Mouse (Mus musculus) midbrain, embryonic 12.5 days (tissue): ENCODE measurements around the gene Bcas3. TPM values are rescaled to one million over a fixed set of nuclear protein-coding genes. Genes with fewer than 3 reads are reported as not detected.

Source experiments
- ATAC-seq: fragments of 200-750 bp; cut with Nextera tagmentation; 2 replicates; pipeline ENCODE4 v1.8.0; 2017; ENCODE audit warnings: low read depth, moderate TSS enrichment, moderate library complexity; ENCODE audit not compliant: low FRiP score
- H3K27ac ChIP-seq: fragments of 300-500 bp; sonication (generic); replicated peaks from 2 replicates; pipeline ENCODE4 v1.5.1; 2016; ENCODE audit warnings: mild to moderate bottlenecking
- H3K27me3 ChIP-seq: fragments of 300-500 bp; sonication (generic); 2 replicates; pipeline ENCODE4 v1.6.1; 2016; ENCODE audit warnings: mild to moderate bottlenecking
- H3K36me3 ChIP-seq: fragments of 300-500 bp; sonication (generic); 2 replicates; pipeline ENCODE4 v1.6.1; 2016
- H3K4me1 ChIP-seq: fragments of 300-500 bp; sonication (generic); 2 replicates; pipeline ENCODE4 v1.6.1; 2016
- H3K4me2 ChIP-seq: fragments of 300-500 bp; sonication (generic); replicated peaks from 2 replicates; pipeline ENCODE4 v1.6.1; 2016; ENCODE audit warnings: mild to moderate bottlenecking, moderate library complexity
- H3K4me3 ChIP-seq: fragments of 300-500 bp; sonication (generic); 2 replicates; pipeline ENCODE4 v1.5.1; 2016; ENCODE audit warnings: mild to moderate bottlenecking
- H3K9ac ChIP-seq: fragments of 300-500 bp; sonication (generic); replicated peaks from 2 replicates; pipeline ENCODE4 v1.6.1; 2016; ENCODE audit warnings: mild to moderate bottlenecking, moderate library complexity
- H3K9me3 ChIP-seq: fragments of 300-500 bp; sonication (generic); 2 replicates; pipeline ENCODE4 v1.6.1; 2016; ENCODE audit warnings: mild to moderate bottlenecking
- WGBS: fragments of 180-500 bp; shearing (Covaris S2); methylation state at CpG from one replicate; pipeline ENCODE4 v1.1.7; 2016; 5-methylcytosine and 5-hydroxymethylcytosine counted together
- polyA plus RNA-seq: library from polyadenylated mRNA; unstranded; fragments of >200 nt; fragmentation: Nextera tagmentation; extraction: Ambion mirVana; gene quantifications from 2 replicates; pipeline ENCODE4 v1.2.1, GENCODE M21; 2016

Gene Bcas3
- polyA plus RNA-seq, 1 experiment from 2014 or later: 26.8 TPM

DNA sequence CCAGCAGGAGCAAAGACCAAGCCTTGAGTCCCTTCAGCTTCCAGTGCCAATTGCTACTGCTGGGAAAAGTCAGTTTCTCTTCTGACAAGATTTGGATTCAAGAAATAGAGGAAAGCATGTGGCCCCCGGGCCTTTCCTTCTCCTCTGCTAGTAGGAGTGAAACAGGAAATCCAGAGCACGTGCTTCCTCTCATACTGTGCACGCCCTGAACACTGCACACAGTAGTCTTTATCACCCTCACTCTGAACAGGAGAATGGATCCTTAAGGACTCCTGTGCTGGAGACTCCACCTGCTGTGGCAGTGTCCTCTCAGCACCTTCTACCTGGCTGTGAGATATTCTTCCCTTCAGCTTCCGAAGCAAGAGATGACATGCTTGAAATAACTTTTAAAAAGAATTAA lies 458.3 kb downstream of the Bcas3 start:
- H3K9me3 ChIP-seq: no peaks in the 10 kb centered on the region
- H3K4me1 ChIP-seq: 0 out of 2 replicates have a peak, but pooled peaks cover 2% of the 10 kb centered on the region
- 77% methylated on average over 4 of the region's 4 CpGs for WGBS
- no peaks in the 10 kb centered on the region for H3K36me3 ChIP-seq
- H3K9ac ChIP-seq: no peak overlapping the region
- no peak for ATAC-seq
- no peak overlapping the region for H3K27ac ChIP-seq
- H3K27me3 ChIP-seq: peaks cover 30% of the 10 kb centered on the region; the same call in 1 of the 2 replicates
- no peak overlapping the region for H3K4me2 ChIP-seq
- H3K4me3 ChIP-seq: no peak overlapping the region

DNA sequence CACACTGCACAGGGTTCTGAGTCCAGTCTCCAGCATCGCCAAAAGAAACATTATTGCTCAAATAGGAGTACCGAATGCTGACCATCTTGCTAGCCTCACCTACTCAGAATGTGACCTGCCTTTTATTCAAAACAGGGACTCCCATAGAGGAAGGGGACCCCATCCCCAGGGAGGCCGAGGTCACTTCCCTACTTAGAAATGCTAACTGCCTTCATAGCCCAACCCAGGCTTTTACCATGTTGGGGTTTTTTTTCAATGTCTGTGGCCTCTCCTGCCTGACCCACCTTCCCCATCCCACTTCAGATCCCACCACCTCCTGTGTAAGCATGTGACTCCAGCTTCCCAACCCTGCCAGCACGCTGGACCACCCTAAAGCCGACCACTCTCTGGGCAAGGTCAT lies 458.7 kb downstream of the Bcas3 start:
- H3K4me3 ChIP-seq: no peak overlapping the region
- WGBS: 93% methylated on average over 5 of the region's 5 CpGs
- H3K4me2 ChIP-seq: no peak overlapping the region
- no peaks in the 10 kb centered on the region for H3K36me3 ChIP-seq
- peaks cover 34% of the 10 kb centered on the region; the same call in 1 of the 2 replicates for H3K27me3 ChIP-seq
- H3K4me1 ChIP-seq: 0 out of 2 replicates have a peak, but pooled peaks cover 2% of the 10 kb centered on the region
- H3K27ac ChIP-seq: no peak overlapping the region
- H3K9me3 ChIP-seq: no peaks in the 10 kb centered on the region
- H3K9ac ChIP-seq: no peak overlapping the region
- no peak for ATAC-seq

DNA sequence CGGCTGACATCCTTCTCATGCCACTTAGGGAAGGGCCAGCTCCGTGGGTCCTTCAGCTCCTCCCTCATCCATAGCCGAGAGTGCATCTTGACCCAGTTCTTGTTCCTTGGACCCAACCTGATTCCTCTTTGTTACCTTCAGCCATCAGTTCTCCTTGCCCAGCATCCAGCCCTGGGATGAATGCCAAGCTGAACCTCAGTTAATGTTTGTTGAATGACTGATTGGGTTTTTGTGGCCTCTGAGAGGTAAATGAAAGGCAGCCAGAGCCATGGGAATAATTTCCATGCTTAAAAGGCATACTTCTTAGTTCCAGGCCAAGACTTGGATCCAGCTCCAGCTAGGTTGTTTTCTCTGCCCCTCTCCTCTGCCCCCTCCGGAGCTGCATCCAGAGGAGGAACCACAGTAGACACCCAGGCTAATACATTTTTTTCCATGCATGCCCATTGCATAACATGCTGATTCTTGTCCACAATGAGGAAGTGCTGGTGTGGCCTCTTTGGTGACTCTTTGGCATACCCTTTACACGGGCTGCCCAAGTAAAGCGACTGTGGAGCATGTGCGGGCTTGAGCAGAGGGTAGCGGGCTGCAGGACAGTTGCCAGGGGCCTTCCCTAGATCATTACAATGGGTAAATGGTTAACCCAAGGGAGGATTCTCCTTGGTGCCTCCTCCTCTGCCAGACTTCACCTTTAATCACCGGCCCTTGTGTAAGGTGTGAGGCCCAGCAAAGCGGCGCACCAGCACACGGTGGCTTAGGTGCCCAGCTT lies 459.4 kb downstream of the Bcas3 start:
- no peak overlapping the region for H3K9ac ChIP-seq
- H3K9me3 ChIP-seq: no peaks in the 10 kb centered on the region
- no peak overlapping the region for H3K4me3 ChIP-seq
- no peak overlapping the region for H3K4me2 ChIP-seq
- H3K27me3 ChIP-seq: peaks cover 35% of the 10 kb centered on the region; the same call in 1 of the 2 replicates
- WGBS: 90% methylated on average over 12 of the region's 12 CpGs
- no peak overlapping the region for H3K27ac ChIP-seq
- 0 out of 2 replicates have a peak, but pooled peaks cover 2% of the 10 kb centered on the region for H3K4me1 ChIP-seq
- ATAC-seq: no peak
- no peaks in the 10 kb centered on the region for H3K36me3 ChIP-seq

DNA sequence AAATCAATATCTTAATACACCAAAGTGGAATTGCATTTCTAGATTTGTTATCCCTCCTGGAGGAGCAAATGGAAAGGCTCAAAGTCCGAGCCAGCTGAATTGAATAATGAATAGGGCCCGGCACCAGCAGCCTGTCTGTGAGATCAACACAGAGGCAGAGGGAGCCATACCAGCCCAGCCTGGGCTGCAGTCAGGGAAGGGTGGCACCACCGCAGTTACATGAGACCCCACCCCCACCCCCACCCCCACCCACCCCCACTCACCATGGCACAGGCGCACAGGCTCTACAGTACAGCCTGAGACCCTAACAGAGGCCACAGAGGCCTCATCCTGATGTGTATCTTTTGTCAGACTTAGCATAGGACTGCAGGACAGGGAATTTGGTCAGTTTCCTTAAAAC lies 461.7 kb downstream of the Bcas3 start:
- H3K4me1 ChIP-seq: 0 out of 2 replicates have a peak, but pooled peaks cover 2% of the 10 kb centered on the region
- no peak for ATAC-seq
- no peak overlapping the region for H3K4me2 ChIP-seq
- H3K27me3 ChIP-seq: peaks cover 47% of the 10 kb centered on the region
- no peaks in the 10 kb centered on the region for H3K36me3 ChIP-seq
- H3K9ac ChIP-seq: no peak overlapping the region
- no peaks in the 10 kb centered on the region for H3K9me3 ChIP-seq
- H3K4me3 ChIP-seq: no peak overlapping the region
- no peak overlapping the region for H3K27ac ChIP-seq
- WGBS: 54% methylated on average over 4 of the region's 4 CpGs

DNA sequence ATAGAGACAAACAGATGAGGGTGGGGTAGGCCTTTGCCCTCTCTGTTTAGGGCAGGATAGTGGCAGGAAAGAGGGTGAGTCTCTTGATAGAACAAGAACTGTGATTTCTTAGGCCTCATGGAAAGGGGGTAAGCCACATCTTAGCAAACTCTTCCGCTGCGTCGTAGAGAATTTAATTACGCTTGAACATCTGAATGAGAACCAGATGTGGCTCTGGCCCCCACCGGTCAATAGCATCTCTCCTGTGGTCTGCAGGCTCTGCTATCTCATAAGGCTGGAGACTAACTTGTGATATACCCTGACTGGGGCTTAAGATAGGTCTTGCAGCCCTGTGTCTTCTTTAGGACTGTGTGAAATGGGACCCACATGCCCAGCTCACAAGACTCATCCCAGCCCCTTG lies 463.5 kb downstream of the Bcas3 start:
- H3K27me3 ChIP-seq: peaks cover 49% of the 10 kb centered on the region
- no peak overlapping the region for H3K4me2 ChIP-seq
- H3K36me3 ChIP-seq: no peaks in the 10 kb centered on the region
- no peak overlapping the region for H3K4me3 ChIP-seq
- no peaks in the 10 kb centered on the region for H3K9me3 ChIP-seq
- WGBS: 62% methylated on average over 5 of the region's 5 CpGs
- H3K27ac ChIP-seq: no peak overlapping the region
- H3K9ac ChIP-seq: no peak overlapping the region
- 0 out of 2 replicates have a peak, but pooled peaks cover 2% of the 10 kb centered on the region for H3K4me1 ChIP-seq
- ATAC-seq: no peak

DNA sequence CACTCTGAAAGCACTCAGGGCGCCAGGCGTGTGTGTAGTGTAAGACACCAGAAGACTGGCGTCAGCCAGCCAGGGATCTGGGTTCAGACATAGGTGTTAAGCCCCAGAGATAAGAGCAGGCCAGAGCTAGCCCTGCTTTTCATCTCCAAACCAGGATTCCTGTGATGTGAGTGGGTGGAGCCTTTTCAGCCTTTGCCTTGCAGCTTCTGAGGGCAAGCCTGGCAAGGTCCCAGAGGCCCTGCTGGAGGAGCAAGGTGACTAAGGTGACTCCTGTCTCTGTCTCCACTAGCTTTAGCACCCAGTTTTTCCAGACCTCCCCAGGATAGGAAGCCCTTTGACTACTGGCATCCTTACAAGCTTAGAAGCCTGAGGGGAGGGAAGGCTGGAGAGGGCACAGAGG lies 465.4 kb downstream of the Bcas3 start:
- no peak for ATAC-seq
- Histone ChIP-seq H3K27me3 (peaks cover 53% of the 10 kb centered on the region), H3K4me2 (no peak overlapping the region), H3K9ac (no peak overlapping the region), H3K36me3 (no peaks in the 10 kb centered on the region), H3K27ac (no peak overlapping the region), H3K9me3 (no peaks in the 10 kb centered on the region), H3K4me1 (0 out of 2 replicates have a peak, but pooled peaks cover 2% of the 10 kb centered on the region), H3K4me3 (no peak overlapping the region)
- WGBS: 83% methylated on average over 3 of the region's 3 CpGs

DNA sequence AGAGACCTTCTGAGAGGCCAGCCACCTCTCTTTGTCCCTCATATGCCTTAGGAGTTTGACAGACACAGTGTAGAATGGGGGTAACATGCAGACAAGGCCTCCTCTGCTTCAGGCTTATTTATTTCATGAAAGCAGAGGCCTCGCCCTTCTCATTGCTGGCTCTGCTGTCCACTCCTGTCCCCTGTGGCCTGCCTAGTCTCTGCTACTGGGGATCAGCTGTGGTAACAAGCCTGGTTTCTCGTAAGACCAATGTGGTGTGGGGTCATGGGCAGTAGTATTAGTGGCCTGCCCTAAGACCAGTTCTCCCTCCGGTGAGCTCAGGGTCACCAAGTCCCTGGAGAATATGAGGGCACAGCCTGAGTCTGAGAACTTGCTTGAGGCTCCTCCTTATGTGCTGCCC lies 468.0 kb downstream of the Bcas3 start:
- no peaks in the 10 kb centered on the region for H3K4me1 ChIP-seq
- WGBS: 88% methylated on average over 3 of the region's 3 CpGs
- no peak overlapping the region for H3K9ac ChIP-seq
- no peak overlapping the region for H3K4me3 ChIP-seq
- no peaks in the 10 kb centered on the region for H3K36me3 ChIP-seq
- no peaks in the 10 kb centered on the region for H3K9me3 ChIP-seq
- ATAC-seq: no peak
- H3K4me2 ChIP-seq: no peak overlapping the region
- H3K27me3 ChIP-seq: peaks cover 69% of the 10 kb centered on the region
- H3K27ac ChIP-seq: no peak overlapping the region

DNA sequence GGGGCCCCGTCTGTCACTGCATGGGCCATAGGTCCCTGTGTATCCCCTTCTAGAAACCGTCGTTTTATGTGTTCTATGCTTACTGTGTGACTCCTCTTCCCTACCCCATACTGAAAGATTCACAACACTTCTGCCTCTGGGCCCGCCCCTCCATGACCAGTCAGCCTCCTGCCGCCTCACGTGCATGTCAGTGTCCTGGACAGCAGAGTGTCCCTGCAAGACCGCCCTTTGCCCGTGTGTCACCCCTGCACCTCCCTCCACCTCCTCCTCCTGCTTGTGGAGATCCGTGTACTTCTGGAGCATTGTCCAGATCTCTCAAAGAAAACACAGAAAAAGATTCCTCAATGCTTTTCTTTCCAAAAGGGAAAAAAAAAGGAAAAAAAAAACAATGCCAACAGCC lies 468.7 kb downstream of the Bcas3 start:
- H3K9me3 ChIP-seq: no peaks in the 10 kb centered on the region
- no peak overlapping the region for H3K27ac ChIP-seq
- no peak for ATAC-seq
- no peak overlapping the region for H3K4me2 ChIP-seq
- no peaks in the 10 kb centered on the region for H3K4me1 ChIP-seq
- WGBS: 79% methylated on average over 9 of the region's 9 CpGs
- H3K9ac ChIP-seq: no peak overlapping the region
- no peaks in the 10 kb centered on the region for H3K36me3 ChIP-seq
- peaks cover 70% of the 10 kb centered on the region for H3K27me3 ChIP-seq
- no peak overlapping the region for H3K4me3 ChIP-seq

DNA sequence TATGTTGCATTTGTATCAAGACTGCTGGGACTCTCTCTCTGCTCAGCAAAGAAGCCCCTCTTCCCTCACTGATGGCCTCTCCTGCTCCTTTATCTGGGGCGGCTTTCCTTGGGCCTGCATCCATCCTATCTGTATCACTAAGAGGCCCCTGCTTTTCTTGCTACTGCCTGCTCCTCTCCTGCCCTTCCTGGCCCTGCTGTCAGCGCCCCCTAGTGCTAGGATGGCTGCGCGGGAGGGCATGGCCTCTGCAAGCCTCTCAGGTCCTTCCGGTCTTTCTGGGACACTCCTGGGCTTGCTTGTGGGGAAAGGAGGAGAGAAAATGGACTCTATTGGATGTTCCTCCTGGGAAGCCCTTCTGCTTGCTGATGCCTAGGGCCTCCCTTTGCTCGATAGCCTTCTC lies 470.2 kb downstream of the Bcas3 start:
- H3K9ac ChIP-seq: no peak overlapping the region
- no peak overlapping the region for H3K4me3 ChIP-seq
- peaks cover 84% of the 10 kb centered on the region for H3K27me3 ChIP-seq
- H3K9me3 ChIP-seq: no peaks in the 10 kb centered on the region
- ATAC-seq: no peak
- 8% methylated on average over 6 of the region's 6 CpGs for WGBS
- H3K4me1 ChIP-seq: peaks cover 6% of the 10 kb centered on the region; the same call in 1 of the 2 replicates
- H3K36me3 ChIP-seq: no peaks in the 10 kb centered on the region
- H3K27ac ChIP-seq: no peak overlapping the region
- no peak overlapping the region for H3K4me2 ChIP-seq

DNA sequence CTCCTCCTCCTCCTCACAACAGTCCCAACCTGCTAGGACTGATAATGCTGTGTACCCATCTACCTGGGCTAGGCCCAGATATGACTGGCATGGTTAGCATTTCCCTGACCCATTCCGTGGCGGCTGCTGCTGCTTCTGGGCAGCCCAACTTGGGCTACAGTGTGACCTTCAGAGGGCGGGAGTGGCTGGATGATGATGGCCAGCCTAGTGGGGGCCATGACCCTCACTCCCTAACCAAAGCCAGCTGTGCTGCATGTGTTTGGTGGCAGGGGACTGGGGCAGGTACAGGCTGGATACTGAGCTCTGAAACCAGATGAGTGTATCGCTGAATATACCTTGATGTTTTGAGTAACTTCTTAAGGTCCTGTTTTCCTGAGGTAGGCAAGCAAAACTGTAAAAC lies 470.8 kb downstream of the Bcas3 start:
- peaks cover 84% of the 10 kb centered on the region for H3K27me3 ChIP-seq

DNA sequence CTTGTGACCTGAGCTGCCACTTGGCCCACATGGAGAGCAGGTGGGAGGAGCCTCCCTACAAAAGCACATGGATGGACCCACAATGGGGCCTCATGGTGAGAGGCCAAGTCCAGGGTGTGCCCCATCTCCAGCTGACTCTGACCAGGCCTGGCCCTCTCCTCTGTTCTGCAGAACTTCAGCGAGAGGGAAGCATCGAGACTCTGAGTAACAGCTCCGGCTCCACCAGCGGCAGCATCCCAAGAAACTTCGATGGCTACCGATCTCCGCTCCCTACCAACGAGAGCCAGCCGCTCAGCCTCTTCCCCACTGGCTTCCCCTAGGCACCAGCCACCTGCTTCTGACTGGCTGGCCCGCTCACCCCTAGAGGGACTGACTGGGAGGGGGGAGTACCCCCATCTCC lies 472.1 kb downstream of the Bcas3 start:
- Histone ChIP-seq H3K4me2 (no peak overlapping the region), H3K9me3 (no peaks in the 10 kb centered on the region), H3K36me3 (no peaks in the 10 kb centered on the region), H3K27ac (no peak overlapping the region), H3K27me3 (peaks cover 91% of the 10 kb centered on the region), H3K4me3 (no peak overlapping the region), H3K9ac (no peak overlapping the region), H3K4me1 (peaks cover 17% of the 10 kb centered on the region)
- ATAC-seq: no peak
- 76% methylated on average over 9 of the region's 10 CpGs for WGBS

More for the DNA sequence above, 470.8 kb downstream of the Bcas3 start:
- Histone ChIP-seq H3K9me3 (no peaks in the 10 kb centered on the region), H3K27ac (no peak overlapping the region), H3K9ac (no peak overlapping the region), H3K4me1 (peaks cover 6% of the 10 kb centered on the region; the same call in 1 of the 2 replicates), H3K36me3 (no peaks in the 10 kb centered on the region), H3K4me3 (no peak overlapping the region), H3K4me2 (no peak overlapping the region)
- no peak for ATAC-seq
- 85% methylated on average over 4 of the region's 4 CpGs for WGBS

DNA sequence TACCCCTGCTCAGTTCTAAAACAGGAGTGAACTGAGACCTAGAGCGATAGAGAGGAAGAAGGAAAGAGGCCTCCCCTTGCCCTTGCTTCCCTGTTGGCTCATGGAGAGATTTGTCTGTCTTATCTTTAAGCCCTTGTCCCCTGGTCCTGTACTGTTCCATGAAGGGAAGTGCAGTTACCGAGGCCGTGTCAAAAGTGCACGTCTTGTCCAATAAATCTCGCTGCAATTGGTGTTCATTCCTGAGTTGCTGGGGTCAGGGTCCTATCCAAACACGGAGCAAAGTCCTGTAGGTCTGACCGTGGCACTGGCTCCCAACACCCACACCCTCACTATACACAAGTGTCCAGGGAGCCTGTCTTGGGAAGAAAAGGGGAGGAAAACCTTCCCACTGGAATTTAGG lies 472.9 kb downstream of the Bcas3 start:
- Histone ChIP-seq H3K36me3 (no peaks in the 10 kb centered on the region), H3K27ac (no peak overlapping the region), H3K9me3 (no peaks in the 10 kb centered on the region), H3K9ac (no peak overlapping the region), H3K4me1 (peaks cover 22% of the 10 kb centered on the region), H3K27me3 (peaks cover 95% of the 10 kb centered on the region), H3K4me2 (no peak overlapping the region), H3K4me3 (no peak overlapping the region)
- WGBS: 92% methylated on average over 7 of the region's 7 CpGs
- ATAC-seq: no peak
